Mouse (Mus musculus) neutrophil, adult 5-6 weeks (primary cell): ENCODE results near the gene Cbln1. TPM values are rescaled to one million over a fixed set of nuclear protein-coding genes. Genes with fewer than 3 reads are reported as not detected.

Experiments
- ATAC-seq: fragments of 151-379, 151-347 bp; 2 replicates; pipeline ENCODE4 v1.8.0; 2017; ENCODE audit warnings: mild to moderate bottlenecking, moderate TSS enrichment; ENCODE audit not compliant: insufficient number of reproducible peaks, poor library complexity, low FRiP score, severe bottlenecking; ENCODE audit errors: extremely low read depth
- total RNA-seq: library from RNA; stranded (forward); fragments of 200-1000 nt; gene quantifications from 2 replicates; pipeline ENCODE4 v1.2.3, GENCODE M21; 2017

The Cbln1 gene
- total RNA-seq, 1 experiment from 2014 or later, result not detected

- ATAC-seq, result no peak
Observed at GRCm38 (mm10) chr8:87471603-87472270, 672 bp downstream of the Cbln1 start.

GRCm38 (mm10) chr8:87470834-87471602 is 1.4 kb downstream of the Cbln1 start:
- no peak for ATAC-seq

- no peak for ATAC-seq
Observed at GRCm38 (mm10) chr8:87469931-87470833, 2.2 kb downstream of the Cbln1 start.

GRCm38 (mm10) chr8:87468958-87469815 is 3.2 kb downstream of the Cbln1 start:
- ATAC-seq, result no peak

- no peak for ATAC-seq
Observed at GRCm38 (mm10) chr8:87468416-87468957, 3.9 kb downstream of the Cbln1 start.

GRCm38 (mm10) chr8:87467906-87468305 is 4.5 kb downstream of the Cbln1 start:
- no peak for ATAC-seq

- no peak for ATAC-seq
Observed at GRCm38 (mm10) chr8:87466936-87467602, 5.3 kb downstream of the Cbln1 start.

GRCm38 (mm10) chr8:87466335-87466734 is 6.1 kb downstream of the Cbln1 start:
- no peak for ATAC-seq

- no peak for ATAC-seq
Observed at GRCm38 (mm10) chr8:87464446-87464845, 8.0 kb downstream of the Cbln1 start.

GRCm38 (mm10) chr8:87461801-87462200 is 10.6 kb downstream of the Cbln1 start:
- no peak for ATAC-seq

GRCm38 (mm10) chr8:87456949-87457348 is 15.5 kb downstream of the Cbln1 start:
- no peak for ATAC-seq

- no peak for ATAC-seq
Observed at GRCm38 (mm10) chr8:87452815-87453214, 19.6 kb downstream of the Cbln1 start.

- ATAC-seq, result no peak
Observed at GRCm38 (mm10) chr8:87451737-87452136, 20.7 kb downstream of the Cbln1 start.

- no peak for ATAC-seq
Observed at GRCm38 (mm10) chr8:87434592-87434991, 37.8 kb downstream of the Cbln1 start.

GRCm38 (mm10) chr8:87427188-87427587 is 45.2 kb downstream of the Cbln1 start:
- no peak for ATAC-seq

GRCm38 (mm10) chr8:87424706-87425105 is 47.7 kb downstream of the Cbln1 start:
- no peak for ATAC-seq

- ATAC-seq, result no peak
Observed at GRCm38 (mm10) chr8:87421697-87422096, 50.7 kb downstream of the Cbln1 start.
